Mouse (Mus musculus) forebrain, embryonic 13.5 days (tissue): Measurements from ENCODE around the gene Alyref. TPM values are rescaled to one million over a fixed set of nuclear protein-coding genes. Genes with fewer than 3 reads are reported as not detected.

Experiments used
- ATAC-seq: fragments of 200-750 bp; cut with Nextera tagmentation; 2 replicates; pipeline ENCODE4 v1.8.0; 2017
- H3K27ac ChIP-seq: fragments of 300-500 bp; sonication (generic); 2 replicates; pipeline ENCODE4 v1.5.1; 2015; ENCODE audit warnings: inconsistent platforms, mild to moderate bottlenecking, moderate library complexity
- H3K27me3 ChIP-seq: fragments of 300-500 bp; sonication (generic); 2 replicates; pipeline ENCODE4 v1.6.1; 2015; ENCODE audit warnings: mild to moderate bottlenecking, inconsistent platforms
- H3K36me3 ChIP-seq: fragments of 300-500 bp; sonication (generic); 2 replicates; pipeline ENCODE4 v1.6.1; 2015; ENCODE audit warnings: mild to moderate bottlenecking, inconsistent platforms; ENCODE audit not compliant: poor library complexity, severe bottlenecking
- H3K4me1 ChIP-seq: fragments of 300-500 bp; sonication (generic); 2 replicates; pipeline ENCODE4 v1.6.1; 2015; ENCODE audit warnings: inconsistent platforms
- H3K4me2 ChIP-seq: fragments of 300-500 bp; sonication (generic); 2 replicates; pipeline ENCODE4 v1.6.1; 2015; ENCODE audit warnings: inconsistent platforms, mild to moderate bottlenecking, moderate library complexity
- H3K4me3 ChIP-seq: fragments of 300-500 bp; sonication (generic); 2 replicates; pipeline ENCODE4 v1.5.1; 2015; ENCODE audit warnings: mild to moderate bottlenecking, inconsistent platforms
- H3K9ac ChIP-seq: fragments of 300-500 bp; sonication (generic); 2 replicates; pipeline ENCODE4 v1.6.1; 2015; ENCODE audit warnings: mild to moderate bottlenecking, inconsistent platforms
- H3K9me3 ChIP-seq: fragments of 300-500 bp; sonication (generic); replicated peaks from 2 replicates; pipeline ENCODE4 v1.6.1; 2016; ENCODE audit warnings: inconsistent platforms
- WGBS: fragments of 180-500 bp; shearing (Covaris S2); methylation state at CpG from one replicate; pipeline ENCODE4 v1.1.7; 2015; 5-methylcytosine and 5-hydroxymethylcytosine counted together
- polyA plus RNA-seq: library from polyadenylated mRNA; unstranded; fragments of >200 nt; fragmentation: Nextera tagmentation; extraction: Ambion mirVana; gene quantifications from 2 replicates; pipeline ENCODE4 v1.2.1, GENCODE M21; 2015

Alyref gene
- polyA plus RNA-seq, 1 experiment from 2014 or later, result 488 TPM

GRCm38 (mm10) chr11:120622805-120623204, 24.6 kb upstream of the Alyref start:
- Histone ChIP-seq H3K4me3 (no peak overlapping the region), H3K36me3 (peaks cover 65% of the 10 kb centered on the region)

GRCm38 (mm10) chr11:120620195-120620594, 22.0 kb upstream of the Alyref start:
- no peaks in the 10 kb centered on the region for H3K27me3 ChIP-seq
- peaks cover 59% of the 10 kb centered on the region for H3K36me3 ChIP-seq
- 95% methylated on average over 14 of the region's 14 CpGs for WGBS

More at GRCm38 (mm10) chr11:120622805-120623204, 24.6 kb upstream of the Alyref start:
- Histone ChIP-seq H3K4me1 (peaks cover 23% of the 10 kb centered on the region), H3K9ac (no peak overlapping the region), H3K27ac (no peak overlapping the region), H3K9me3 (no peaks in the 10 kb centered on the region), H3K4me2 (no peak overlapping the region), H3K27me3 (no peaks in the 10 kb centered on the region)
- WGBS, result 94% methylated on average over 6 of the region's 6 CpGs
- ATAC-seq, result no peak

DNA sequence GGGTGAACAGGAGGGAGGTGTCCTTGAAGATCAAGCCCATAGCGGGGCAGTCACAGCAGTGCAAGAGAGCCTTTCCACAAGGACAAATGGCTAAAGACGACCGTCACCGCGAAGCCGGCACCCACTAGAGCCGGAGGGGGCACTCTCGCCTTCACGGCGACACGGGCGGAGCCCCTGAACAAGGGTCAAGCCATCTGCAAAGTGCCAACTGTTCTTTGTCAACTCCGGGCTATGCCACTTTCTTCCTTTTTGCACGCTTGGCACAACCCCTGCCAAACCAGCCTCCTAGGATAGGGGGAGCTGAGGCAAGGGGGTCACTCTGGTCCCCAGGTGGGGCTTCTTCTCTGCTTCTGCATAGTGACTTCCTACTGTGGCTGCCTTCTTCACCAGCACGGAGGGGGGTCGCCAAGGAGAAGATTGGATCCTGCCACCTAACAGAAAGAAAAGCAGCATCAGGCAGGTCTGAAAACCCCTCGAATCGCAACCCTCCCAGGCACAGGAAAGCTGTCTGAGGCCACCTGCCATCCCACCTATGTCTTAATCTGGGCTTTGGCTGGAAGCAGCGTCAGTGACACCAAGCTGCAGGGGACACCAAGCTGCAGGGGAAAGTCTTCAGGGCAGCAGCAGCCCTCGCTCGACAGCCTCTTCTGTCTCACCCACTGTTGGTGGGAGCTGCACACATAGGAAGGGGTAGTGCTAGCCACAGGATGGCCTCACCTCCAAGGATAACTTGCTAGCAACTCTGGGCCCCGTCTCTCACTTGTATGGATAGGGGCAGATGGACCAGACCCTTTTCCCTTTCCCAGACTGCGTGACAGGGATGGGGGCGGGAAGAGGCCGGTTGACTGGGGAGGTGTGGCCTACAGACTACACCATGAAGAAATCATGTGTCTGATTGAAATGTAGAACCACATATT, 20.7 kb upstream of the Alyref start:
- Histone ChIP-seq H3K9me3 (no peaks in the 10 kb centered on the region), H3K4me1 (peaks cover 26% of the 10 kb centered on the region), H3K4me2 (no peak overlapping the region), H3K36me3 (peaks cover 67% of the 10 kb centered on the region), H3K27me3 (no peaks in the 10 kb centered on the region), H3K9ac (no peak overlapping the region), H3K4me3 (no peak overlapping the region), H3K27ac (peak overlapping the region; percentile 73; the same call in 1 of the 2 replicates)
- 96% methylated on average over 25 of the region's 25 CpGs for WGBS
- no peak for ATAC-seq

More at GRCm38 (mm10) chr11:120620195-120620594, 22.0 kb upstream of the Alyref start:
- H3K27ac ChIP-seq, result no peak overlapping the region
- no peak overlapping the region for H3K4me2 ChIP-seq
- peaks cover 33% of the 10 kb centered on the region for H3K4me1 ChIP-seq
- no peak overlapping the region for H3K9ac ChIP-seq
- ATAC-seq, result no peak
- no peaks in the 10 kb centered on the region for H3K9me3 ChIP-seq
- no peak overlapping the region for H3K4me3 ChIP-seq

DNA sequence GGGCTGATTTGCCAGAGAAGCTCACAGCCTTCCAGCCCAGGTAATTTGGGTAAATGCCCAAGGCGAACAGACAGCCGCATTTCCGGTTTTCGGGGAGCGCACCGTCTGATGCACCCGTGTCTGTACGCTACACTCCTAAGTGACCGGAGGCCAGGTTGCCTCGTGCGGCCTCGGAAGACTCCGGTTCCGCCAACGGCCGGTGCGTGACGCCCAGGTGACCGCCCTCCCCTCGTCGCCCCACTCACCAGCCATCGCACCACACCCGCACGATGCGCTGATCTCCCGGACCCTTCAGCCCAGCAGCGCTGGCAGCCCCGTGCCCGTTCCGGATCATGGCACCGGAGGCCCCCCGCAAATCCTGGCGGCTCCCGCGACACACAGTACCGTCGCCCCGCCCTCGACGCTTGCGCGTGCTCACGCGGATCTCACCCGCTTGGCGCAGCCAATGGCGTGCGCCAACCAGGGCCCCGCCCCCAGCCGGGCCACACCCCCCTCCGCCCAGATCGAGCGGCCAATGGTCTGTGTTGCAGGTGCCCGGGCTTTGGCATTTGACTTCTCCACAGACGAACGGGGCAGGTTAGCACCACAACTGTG, 19.5 kb upstream of the Alyref start, which contains the start of gene Pcyt2:
Pcyt2 (minus strand) TSS at position 418 of the 594 bp plus-strand sequence.
- H3K36me3 ChIP-seq, result peaks cover 71% of the 10 kb centered on the region
- WGBS, result under 1% methylated on average over 56 of the region's 56 CpGs
- H3K4me1 ChIP-seq, result peaks cover 18% of the 10 kb centered on the region
- peak; percentile 95 for ATAC-seq
- peak within 1 kb of the TSS; percentile 87 for H3K9ac ChIP-seq
- H3K4me2 ChIP-seq, result peak within 1 kb of the TSS; percentile 88
- H3K4me3 ChIP-seq, result peak within 1 kb of the TSS; percentile 85
- peak within 1 kb of the TSS; percentile 73 for H3K27ac ChIP-seq
- H3K9me3 ChIP-seq, result no peaks in the 10 kb centered on the region
- no peaks in the 10 kb centered on the region for H3K27me3 ChIP-seq

DNA sequence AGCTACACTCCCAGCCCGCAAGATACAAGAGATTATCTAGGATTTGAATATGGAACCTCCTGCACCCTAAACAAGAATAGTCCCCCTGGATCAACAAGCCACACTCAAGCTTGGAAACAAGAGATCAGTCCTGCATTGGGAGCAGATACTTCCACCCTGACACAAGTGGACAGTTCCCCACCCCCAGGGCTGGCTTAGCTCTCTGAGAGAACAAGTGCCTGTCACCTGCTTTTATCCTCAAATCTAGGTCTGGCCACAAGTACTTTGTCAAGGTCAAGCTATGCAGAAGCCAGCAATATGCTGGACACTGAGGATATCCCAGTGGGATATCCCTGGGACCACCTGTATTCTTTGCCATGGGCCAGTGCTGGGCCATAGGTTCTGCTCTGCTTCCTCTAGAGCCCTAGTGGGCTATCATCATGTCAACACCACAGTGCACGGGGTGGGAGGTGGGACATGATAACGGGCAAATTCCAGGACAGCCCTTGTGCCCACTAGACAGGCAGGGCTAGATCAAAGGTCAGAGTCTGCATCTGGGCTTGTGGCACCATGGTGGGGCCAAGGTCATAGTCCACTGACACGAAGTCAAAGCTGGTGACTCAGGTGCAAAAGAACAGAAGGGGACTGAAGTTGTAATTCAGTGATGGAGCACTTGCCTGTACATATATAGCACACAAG, 18.6 kb upstream of the Alyref start:
- Histone ChIP-seq H3K4me3 (peak overlapping the region; percentile 85), H3K9ac (peak overlapping the region; percentile 87), H3K27ac (peak overlapping the region; percentile 73; the same call in 1 of the 2 replicates), H3K27me3 (no peaks in the 10 kb centered on the region), H3K9me3 (no peaks in the 10 kb centered on the region), H3K4me1 (peaks cover 18% of the 10 kb centered on the region), H3K36me3 (peaks cover 72% of the 10 kb centered on the region), H3K4me2 (peak overlapping the region; percentile 88)
- WGBS, result 56% methylated on average over 4 of the region's 4 CpGs
- ATAC-seq, result no peak

DNA sequence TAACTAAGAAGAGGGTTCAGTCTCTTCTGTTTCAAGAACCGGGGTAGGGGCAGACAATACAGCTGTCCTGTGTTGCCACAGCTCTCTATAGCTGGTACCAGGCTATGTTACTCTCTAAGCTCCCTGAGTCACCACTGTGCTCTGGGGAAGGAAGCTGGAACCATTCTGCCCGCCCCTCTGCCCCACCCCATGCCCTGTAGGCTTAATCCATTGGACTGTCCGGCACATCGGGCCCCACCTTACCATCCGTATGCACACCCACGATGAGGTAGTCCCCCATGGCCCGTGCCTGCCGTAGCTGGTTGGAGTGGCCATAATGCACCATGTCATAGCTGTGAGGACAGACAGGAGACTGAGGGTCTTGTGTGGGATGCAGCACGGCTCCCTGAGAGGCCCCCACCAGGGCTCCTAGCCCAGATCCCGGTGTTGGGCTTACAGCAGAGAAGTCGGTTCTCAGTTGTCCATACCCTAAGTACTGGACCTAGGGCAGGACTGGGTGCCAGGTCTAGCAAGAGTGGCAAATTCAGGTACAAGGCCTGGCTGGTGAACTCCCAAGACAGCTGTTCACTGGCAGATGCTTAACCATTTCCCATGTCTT, 17.5 kb upstream of the Alyref start:
- no peaks in the 10 kb centered on the region for H3K27me3 ChIP-seq
- H3K4me2 ChIP-seq, result peak overlapping the region; percentile 88; the same call in 1 of the 2 replicates
- no peaks in the 10 kb centered on the region for H3K9me3 ChIP-seq
- 92% methylated on average over 11 of the region's 11 CpGs for WGBS
- H3K4me1 ChIP-seq, result peaks cover 18% of the 10 kb centered on the region
- no peak for ATAC-seq
- peaks cover 72% of the 10 kb centered on the region for H3K36me3 ChIP-seq
- no peak overlapping the region for H3K9ac ChIP-seq
- H3K27ac ChIP-seq, result no peak overlapping the region
- no peak overlapping the region for H3K4me3 ChIP-seq

GRCm38 (mm10) chr11:120615167-120615566, 17.0 kb upstream of the Alyref start:
- Histone ChIP-seq H3K36me3 (peaks cover 72% of the 10 kb centered on the region), H3K4me3 (no peak overlapping the region), H3K27me3 (no peaks in the 10 kb centered on the region), H3K4me1 (peaks cover 18% of the 10 kb centered on the region), H3K4me2 (no peak overlapping the region), H3K9ac (no peak overlapping the region), H3K9me3 (no peaks in the 10 kb centered on the region), H3K27ac (no peak overlapping the region)
- 92% methylated on average over 6 of the region's 6 CpGs for WGBS
- no peak for ATAC-seq

DNA sequence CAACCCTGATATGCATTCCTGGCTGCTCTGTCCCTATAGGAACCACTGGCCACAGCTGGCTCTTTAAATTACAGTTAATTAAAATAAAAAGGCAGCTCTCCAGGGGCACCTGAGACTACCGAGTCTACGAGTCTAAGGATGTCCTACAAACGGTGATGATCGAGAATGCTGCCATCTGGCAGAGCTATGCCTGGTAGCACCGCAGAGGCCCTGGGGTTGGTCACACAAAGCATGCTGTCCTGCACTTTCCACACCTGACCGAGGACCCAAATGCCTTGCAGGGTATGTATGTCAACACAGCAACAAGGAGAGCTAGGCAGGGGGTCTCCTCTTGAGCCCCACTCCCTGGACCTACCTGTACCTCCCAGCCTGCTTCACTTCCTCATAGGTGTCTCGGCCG, 15.8 kb upstream of the Alyref start:
- whole genome bisulfite sequencing, result 88% methylated on average over 8 of the region's 8 CpGs
- Histone ChIP-seq H3K9me3 (no peaks in the 10 kb centered on the region), H3K27ac (no peak overlapping the region), H3K36me3 (peaks cover 71% of the 10 kb centered on the region), H3K4me3 (no peak overlapping the region), H3K4me1 (peaks cover 22% of the 10 kb centered on the region), H3K27me3 (0 out of 2 replicates have a peak, but pooled peaks cover 4% of the 10 kb centered on the region), H3K9ac (no peak overlapping the region), H3K4me2 (no peak overlapping the region)
- ATAC-seq, result no peak

- Histone ChIP-seq H3K36me3 (peaks cover 66% of the 10 kb centered on the region), H3K4me3 (no peak overlapping the region), H3K4me2 (no peak overlapping the region), H3K27me3 (peaks cover 8% of the 10 kb centered on the region), H3K27ac (no peak overlapping the region), H3K9ac (no peak overlapping the region), H3K4me1 (peaks cover 26% of the 10 kb centered on the region), H3K9me3 (no peaks in the 10 kb centered on the region)
- 95% methylated on average over 10 of the region's 10 CpGs for WGBS
- no peak for ATAC-seq
Observed at GRCm38 (mm10) chr11:120613481-120613972, 15.4 kb upstream of the Alyref start.

DNA sequence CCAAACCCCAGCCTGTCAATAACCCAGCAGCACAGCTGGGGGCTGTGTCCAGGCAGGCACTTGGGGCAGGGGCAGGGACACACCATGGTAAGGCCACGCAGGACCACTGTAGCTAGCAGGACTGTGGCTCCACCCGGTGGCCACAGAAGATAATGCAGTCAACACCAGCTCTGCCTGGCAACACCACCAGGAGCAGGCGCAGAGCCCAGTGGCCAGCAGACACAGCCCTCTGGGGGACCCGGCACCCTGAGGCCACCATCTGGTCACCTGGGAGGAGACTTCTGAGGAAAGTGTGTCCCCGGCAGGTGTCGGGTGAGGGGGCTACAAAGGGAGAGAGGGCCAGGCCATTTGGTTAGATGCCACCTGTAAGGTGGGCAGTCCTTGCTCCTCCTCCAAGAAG, 14.6 kb upstream of the Alyref start:
- Histone ChIP-seq H3K4me1 (peaks cover 30% of the 10 kb centered on the region), H3K4me3 (no peak overlapping the region), H3K27me3 (peaks cover 14% of the 10 kb centered on the region), H3K36me3 (peaks cover 61% of the 10 kb centered on the region), H3K9ac (no peak overlapping the region), H3K4me2 (no peak overlapping the region), H3K27ac (no peak overlapping the region), H3K9me3 (no peaks in the 10 kb centered on the region)
- 42% methylated on average over 6 of the region's 6 CpGs for WGBS
- 0 out of 2 replicates have a peak, but pooled peaks have one; percentile 16 for ATAC-seq

DNA sequence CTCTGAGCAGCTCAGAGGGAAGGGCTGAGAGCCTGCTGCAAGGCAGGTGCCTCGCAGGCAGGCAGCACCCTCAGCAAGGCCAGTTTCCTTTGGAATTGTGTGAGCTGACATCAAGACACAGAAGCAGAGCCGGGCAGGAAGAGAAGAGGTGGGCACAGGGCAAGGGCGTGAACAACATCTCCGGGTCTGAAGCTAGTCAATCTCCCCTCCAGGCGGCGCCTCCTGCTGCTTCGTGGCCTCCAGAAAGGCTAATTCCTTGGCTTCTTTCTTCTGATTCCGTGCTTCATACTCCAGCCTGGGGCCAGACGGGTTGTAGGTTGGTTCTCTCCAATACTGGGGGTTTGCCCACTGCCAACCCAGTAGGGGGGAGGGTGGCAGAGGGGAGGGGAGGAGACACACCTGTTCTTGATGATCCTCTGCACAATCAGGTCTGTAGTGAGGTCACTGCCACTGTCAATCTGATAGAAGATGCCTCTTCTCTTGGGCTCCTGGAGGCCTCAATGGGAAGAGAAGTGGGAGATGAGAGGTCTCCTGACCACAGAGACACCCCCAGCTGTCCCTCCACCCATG, 12.4 kb upstream of the Alyref start:
- H3K27ac ChIP-seq, result no peak overlapping the region
- no peak overlapping the region for H3K9ac ChIP-seq
- peaks cover 17% of the 10 kb centered on the region for H3K27me3 ChIP-seq
- peaks cover 79% of the 10 kb centered on the region for H3K36me3 ChIP-seq
- H3K4me2 ChIP-seq, result no peak overlapping the region
- H3K9me3 ChIP-seq, result no peaks in the 10 kb centered on the region
- ATAC-seq, result no peak
- WGBS, result 73% methylated on average over 9 of the region's 9 CpGs
- no peak overlapping the region for H3K4me3 ChIP-seq
- H3K4me1 ChIP-seq, result peaks cover 12% of the 10 kb centered on the region
